Mouse (Mus musculus): ENCODE measurements around the gene Mocs3.

- TF ChIP-seq CTCF (IDR thresholded peaks at IDR 0.05; ENCODE audit: borderline replicate concordance, extremely low read depth, insufficient read depth, insufficient read length) (no peak), POLR2A (IDR thresholded peaks at IDR 0.05; ENCODE audit: borderline replicate concordance, extremely low read depth, insufficient read depth, insufficient read length, poor library complexity, severe bottlenecking) (no peak)
These were observed 12.4 kb downstream of the Mocs3 start for GRCm38 (mm10) chr2:168242841-168243240.

Measured in brain, embryonic 14.5 days (tissue).